Mouse (Mus musculus) kidney, adult 2 months (tissue): ENCODE results near the gene Kif3b.

Source experiments
- CTCF ChIP-seq: fragments of 200-500 bp; conservative IDR thresholded peaks from 2 replicates; pipeline ENCODE4 v1.5.1; 2011; ENCODE audit warnings: low read depth, mild to moderate bottlenecking, control low read depth, low read length, moderate library complexity, mixed read lengths; ENCODE audit not compliant: insufficient read depth, insufficient read length
- POLR2A ChIP-seq: fragments of 200-500 bp; IDR thresholded peaks from one replicate; pipeline ENCODE4 v1.6.1; 2011; ENCODE audit warnings: low read depth, low read length, control low read depth

DNA sequence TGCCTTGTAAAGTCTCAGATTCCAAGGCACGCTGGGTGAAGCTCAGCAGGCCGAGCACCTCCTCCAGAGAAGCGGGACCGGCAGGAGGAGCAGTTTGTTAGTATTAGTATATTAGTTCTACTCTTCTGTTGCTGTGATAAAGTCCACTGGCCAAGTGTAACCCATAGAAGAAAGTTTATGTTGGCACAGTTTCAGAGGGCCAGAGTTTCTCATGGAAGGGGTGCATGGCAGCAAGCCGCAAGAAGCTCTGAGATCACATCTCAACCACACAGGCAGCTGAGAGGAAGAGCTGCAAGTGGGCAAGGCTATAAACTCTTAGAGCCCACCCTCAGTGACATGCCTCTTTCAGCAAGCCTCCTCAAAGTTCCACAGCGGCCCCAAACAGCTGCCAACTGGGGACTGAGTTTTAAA, 42.6 kb downstream of the Kif3b start:
- peak; percentile 26; the same call in 1 of the 2 replicates for TF ChIP-seq CTCF
- TF ChIP-seq POLR2A: no peak
